Mouse (Mus musculus) frontal cortex, postnatal 25 days (tissue): ENCODE measurements around the gene Arfgef2.

Experiments used
- DNase-seq, 2 experiments: peaks; one replicate each; pipeline ENCODE4 v3.0.0; 2022; ENCODE audit warnings: low spot score in 2 of 2

Arfgef2 gene

DNA sequence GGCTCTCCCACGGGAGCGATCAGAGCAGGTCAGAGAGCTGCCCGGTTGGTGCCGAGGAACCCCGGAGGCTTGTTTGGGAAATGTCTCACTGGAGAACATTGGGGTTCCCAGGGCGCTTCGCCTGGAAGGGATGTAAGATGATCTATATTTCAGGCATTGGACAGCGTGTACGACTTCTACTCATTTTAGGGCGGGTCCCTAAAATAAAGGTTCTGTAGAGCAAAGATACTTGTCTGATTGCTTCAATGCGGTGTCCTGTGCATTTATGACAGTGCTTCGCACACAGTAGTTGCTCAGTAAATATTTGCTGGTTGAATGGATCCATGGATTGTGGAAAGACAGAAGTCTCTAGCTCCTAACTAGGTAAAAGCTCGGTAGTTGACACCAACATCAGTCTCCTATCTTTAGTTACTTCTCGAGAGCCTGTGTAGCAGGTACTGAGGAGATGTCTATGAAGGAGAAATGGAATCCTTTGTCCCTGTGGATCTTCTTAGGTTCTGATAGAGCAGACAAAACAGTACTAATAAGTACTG, 851 bp downstream of the Arfgef2 start:
- no peak for DNase-seq

DNA sequence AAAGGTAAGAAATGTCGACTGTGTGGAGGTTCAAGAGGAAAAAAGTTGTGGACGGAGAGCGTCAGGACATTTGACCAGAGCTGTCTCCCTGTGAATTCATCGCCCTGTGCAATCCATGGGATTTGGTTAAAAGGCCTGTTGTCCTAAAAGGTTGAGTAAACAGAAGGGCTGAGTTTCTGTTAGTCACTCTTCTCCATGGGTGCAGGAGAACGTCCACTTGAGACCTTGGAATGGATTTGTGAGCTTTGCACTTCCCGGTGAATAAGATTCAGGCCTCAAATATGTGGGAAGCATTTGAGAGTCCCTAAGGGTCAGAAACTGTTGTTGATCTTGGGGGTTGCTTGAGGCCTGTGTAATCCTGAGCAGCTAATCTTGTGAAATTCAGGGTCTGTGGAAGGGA, 1.4 kb downstream of the Arfgef2 start:
- DNase-seq = no peak

DNA sequence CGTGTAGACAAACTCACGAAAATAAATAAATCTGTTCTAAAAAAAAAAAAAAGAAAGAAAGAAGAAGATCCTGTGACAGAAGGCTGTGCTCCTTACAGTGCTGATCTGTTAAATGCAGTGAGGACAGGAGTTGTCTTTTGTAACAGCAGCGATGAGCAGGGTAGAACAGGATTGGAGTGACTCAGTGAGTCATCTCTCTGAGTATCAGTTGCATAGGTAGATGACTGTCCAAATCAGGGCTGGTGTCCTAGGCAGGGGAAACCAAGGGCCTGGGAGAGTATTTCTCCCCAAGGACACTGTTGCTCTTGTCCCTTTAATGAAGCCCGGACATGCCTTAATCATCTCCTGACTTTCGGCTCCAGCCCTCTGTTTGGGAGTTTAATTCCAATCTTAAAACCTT, 4.1 kb downstream of the Arfgef2 start:
- DNase-seq = no peak

DNA sequence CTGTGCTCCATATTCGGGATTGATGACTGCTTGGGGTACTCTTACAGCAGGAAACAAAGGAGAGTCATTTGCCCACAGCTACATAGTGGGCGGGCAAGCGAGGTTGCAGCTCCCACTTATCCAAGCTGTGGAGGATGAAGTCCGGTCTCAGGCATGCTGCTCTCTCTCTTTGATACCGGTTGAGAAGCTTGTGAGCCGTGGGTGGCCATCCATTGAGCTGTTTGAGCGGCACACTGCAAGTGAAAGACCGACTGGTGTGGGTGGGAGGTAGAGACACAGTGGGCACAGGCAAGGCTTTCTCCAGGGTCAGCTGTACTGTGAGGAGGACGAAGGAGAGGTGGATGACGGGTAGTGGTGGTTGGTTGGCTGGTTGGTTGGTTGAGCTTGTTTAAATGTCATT, 5.4 kb downstream of the Arfgef2 start:
- DNase-seq = no peak

DNA sequence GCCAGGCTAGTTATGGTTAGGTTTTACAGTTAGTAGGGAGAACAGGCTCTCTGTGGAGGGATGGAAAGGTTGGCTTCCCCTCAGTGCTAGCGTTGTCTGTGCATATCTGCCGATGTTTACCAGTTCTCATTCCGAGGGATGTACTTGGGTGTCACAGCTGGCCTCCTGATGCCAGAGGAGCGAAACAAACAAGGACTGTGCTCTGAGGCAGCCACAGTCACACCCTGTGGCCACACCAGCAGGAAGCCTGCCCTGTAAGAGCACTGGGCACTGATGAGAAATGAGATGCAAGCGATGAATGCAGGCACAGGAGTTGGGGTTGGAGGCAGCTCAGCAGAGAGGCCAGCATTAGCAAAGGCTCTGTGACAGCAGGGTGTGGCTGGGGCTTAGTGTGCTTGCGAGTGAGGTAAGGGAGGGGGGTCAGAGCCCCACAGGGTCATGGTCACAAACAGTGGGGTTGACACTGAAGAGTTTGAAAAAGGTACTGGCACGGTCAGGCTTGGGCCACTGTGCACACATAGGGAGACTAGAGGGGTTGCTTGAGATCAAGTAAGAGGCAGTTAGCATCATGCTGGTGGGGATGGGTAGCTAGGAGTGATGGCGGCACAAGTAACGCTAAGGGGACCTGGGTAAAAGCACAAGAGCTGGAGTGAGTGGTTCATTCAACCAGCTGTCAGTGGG, 13.2 kb downstream of the Arfgef2 start:
- DNase-seq = no peak

DNA sequence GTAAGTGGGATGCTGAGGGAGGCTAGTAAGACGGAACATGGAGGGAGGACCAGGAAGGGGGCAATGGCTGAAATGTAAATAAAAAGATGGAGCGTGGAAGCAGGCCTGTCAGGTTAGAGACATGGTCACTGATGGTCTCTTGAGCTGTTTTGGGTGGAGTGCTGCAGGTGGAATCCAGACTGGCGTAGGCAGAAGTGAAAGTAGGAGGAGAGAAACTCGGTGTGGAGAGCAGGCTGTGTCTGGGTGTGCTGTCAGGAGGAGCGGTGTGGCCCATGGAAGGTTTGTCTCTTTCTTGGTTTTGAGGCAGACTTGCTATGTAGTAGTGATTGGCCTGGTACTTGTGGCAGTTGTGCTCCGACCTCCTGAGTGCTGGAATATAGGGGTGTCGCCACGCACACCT, 14.5 kb downstream of the Arfgef2 start:
- DNase-seq = no peak

DNA sequence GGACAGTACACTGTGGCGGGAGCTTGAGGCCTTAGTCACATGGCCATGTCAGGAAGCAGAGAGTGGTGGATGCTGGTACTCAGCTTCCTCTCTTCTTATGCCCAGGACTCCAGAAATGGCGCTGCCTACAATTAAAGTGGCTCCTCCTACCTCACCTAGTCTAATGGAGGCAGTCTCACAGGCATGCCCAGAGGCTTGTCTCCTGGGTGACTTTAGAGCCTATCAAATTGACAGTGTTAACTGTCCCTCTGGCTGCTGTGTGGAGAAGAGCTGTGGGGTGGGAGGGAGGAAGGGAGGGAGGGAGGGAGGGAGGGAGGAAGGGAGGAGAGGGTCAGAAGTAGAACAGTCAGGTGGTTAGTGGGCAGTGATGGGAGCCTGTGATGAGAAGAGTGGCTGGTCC, 15.5 kb downstream of the Arfgef2 start:
- DNase-seq = no peak

DNA sequence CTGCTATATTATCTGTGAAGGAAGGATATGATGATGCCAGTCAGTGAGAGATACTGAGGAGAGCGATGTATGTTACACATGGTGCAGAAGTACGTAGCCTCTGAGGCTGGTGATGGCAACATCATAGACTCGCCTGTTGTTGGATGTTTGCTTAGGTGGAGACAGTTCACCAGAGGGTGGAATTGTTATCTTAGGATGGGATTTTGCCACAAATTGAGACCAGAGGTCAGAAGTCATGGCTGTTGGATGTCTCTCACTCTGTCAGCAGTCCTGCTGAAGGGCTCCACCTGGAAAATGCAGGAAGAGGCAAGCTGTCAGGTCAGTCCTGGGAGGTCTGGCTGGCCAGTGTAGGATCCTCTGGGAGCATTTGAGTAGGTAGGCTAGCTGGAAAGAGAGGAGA, 16.0 kb downstream of the Arfgef2 start:
- no peak for DNase-seq

DNA sequence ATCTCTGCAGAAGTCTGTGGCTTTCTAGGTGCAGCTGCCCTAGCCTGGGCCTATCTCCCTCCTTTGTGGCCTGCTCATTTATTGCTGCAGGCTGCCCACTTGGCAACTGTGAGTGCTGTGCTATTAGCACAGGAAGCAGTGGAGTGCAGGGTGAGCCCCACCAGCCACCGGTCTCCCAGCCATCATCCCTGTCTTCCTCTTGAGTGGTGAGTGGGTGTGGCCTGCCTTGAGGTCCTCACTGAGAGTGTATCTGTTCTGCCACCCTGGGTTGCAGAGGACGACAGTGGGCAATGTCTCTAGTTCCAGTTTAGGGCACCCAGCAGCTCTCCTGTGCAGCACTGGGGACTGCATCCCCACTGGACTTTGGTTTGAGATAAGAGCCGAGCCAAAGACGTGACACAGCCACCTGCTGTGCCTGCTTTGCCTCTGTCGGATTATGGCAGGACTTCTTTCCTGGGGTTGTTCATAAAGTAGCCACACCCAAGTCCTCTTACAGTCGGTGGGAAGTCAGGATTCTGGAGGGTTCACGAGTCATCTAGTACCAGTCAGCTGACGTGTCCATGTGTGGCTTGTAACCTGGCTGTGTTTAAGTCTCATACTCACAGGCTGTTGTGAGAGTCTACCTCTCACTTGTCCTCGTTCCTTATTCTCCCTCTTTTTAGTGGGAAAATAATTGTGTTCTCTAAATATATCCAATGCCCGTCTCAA, 16.9 kb downstream of the Arfgef2 start:
- DNase-seq = no peak

DNA sequence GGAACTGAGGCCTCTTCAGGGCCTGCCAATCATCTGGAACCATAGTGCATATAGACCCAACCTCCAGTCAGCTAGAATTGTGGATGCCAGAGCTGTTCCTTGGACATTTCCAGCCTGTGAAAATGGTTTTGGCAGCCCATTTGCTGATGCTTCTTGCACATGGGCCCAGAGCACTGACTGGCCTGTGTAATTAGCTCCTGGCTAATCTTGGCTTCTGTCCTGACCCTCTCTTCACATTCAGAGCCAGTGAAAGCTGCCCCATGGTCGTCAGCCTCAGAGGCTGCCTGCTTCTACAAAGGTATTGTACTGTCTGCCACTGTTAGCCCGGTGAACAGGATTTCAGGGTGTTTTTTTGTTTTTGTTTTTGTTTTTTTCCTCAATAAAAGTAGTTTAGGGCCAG, 17.5 kb downstream of the Arfgef2 start:
- no peak for DNase-seq

DNA sequence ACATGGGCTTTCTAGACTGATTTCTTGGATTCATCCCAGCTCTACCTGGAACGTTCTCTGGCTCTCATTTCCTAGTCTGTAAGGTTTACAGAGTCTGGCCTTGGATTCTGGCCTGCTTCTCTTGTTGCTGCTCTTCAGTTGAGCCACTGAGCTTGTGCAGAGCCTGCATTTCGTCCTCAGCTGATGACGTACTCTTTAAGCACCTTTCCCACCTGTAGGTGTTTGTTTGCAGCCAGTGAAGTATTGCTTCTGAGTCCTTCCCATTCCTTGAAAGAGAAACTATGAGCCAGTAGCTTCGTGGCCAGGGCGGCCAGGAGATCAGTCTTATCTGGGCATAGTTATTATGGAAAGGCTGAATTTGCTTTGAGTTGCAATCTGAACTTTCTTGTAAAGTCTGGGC, 19.0 kb downstream of the Arfgef2 start:
- DNase-seq = no peak

DNA sequence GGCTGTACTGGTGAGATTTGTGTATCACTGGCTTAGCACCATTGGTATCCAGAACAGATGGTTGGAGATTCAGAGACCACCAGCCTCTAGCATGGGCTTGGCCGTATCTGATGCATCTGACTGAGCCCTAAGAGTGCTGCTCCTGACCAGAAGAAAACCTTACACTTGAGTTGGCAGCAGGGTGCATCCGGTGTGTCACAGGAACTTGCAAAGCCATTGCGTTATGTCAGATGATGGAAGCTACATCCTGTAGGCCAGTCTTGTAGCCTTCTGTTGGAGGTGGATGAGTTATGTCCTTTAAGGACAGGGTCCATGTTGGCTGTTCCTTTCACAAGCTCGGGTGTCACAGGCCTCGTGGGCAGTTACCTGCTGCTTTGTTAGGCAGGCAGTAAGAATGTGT, 19.6 kb downstream of the Arfgef2 start:
- no peak for DNase-seq

DNA sequence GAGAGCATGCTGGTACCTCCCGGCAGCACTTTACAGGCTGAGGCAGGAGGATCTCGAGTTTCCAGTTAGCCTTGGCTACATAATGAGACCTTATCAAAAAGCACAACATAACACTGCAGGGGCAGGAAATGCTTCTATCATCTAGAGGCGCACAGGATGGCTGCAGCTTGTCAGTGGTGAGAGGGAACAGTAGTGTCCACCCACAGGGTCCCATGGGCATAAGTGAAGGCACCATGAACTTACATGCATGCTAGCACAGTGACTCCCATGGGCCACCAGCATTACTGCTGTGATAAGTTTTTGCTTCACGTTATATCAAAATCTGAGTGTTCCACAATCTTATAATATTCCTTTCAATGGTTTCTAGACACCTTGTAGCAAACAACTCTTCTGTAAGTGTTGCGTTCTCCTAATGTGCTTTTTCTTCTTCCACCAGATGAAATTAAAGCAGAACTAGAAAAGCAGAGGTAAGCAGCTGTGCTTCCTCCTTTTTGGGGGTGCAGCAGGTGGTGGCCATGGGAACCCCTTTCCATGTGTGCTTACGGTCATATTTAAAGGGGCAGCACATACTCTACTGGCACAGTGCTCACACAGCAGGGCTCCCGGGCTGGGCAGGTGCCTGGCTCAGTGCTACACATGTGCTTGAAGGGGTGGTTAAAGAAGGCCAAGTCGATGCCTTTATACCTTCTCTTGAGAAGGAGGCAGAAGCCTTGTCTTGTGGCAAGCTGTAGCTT, 21.3 kb downstream of the Arfgef2 start:
- no peak for DNase-seq

DNA sequence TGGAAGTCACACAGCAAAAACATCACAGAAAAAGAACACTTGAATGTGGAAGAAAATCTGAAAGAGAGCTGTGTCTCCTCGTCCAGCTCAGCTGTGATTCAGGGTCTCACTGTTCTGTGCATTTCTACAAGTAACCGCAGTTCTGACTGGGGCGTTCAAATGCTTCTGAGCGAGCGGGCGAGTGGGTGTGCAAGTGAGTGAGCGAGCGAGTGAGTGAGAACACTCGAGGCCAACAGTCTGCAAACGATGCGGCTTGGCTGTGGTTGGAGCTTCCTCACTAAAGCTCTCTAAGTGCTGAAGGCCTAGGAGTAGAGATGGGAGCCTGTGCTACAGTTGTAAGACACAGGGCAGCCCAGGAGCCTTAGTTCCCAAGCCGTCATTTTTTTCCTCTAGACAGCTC, 22.9 kb downstream of the Arfgef2 start:
- no peak for DNase-seq

DNA sequence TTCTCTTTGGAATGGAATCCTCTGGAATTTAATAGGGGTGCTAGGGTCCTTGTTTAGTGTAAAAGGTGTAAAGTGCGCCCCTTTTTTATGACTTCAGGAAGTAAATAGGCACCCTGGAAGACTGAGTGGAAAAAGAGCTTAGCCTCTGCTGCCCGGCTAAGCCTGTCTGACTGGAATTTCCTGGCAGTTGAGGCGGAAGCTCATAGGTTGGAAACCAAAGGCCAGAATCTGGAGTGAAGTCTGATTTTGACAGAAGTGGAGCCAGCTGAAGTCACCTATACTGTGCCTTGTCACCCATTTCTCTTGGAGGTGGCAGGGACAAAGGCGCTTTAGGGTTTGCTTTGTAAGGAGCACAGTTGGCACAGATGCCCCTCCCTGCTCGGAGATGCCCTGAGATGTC, 25.0 kb downstream of the Arfgef2 start:
- DNase-seq = no peak

DNA sequence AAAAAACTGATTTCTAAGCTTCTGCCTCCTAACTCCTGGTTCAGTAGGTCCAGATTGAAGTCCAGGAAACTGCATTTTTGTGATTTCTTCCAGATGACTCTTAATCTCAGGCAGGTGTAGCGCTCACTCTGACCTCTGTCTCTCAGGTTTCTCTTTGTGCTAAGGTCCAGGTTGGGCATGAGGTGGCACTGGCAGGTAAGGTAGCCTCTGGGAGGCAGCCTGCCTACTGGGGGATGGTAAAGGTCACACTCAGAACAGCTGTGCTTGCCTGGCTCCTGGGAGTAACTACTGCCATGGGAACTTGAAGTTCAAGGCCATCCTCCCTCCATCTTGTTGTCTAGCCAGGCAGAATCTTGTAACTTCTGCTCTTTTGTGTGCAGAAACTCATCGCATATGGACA, 28.7 kb downstream of the Arfgef2 start:
- no peak for DNase-seq

DNA sequence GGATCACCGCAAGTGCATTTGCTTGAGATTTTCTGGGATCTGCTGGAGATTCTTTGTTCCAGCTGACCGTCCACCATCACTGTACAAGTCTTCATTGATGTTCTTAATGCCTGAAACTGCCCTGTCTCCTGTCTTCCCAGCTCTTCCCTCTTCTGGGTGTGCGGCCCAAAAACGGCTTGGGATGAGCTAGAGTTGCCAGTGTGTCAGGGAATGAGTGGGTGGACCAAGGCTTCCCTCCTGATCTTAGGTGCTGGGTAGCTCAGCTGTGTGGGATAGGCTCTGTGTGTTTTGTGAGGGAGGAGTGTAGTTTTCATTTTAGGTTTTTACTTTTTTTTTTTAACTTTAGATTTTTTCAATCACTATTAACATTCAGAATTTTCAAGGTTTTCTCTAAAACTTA, 29.4 kb downstream of the Arfgef2 start:
- DNase-seq = no peak

DNA sequence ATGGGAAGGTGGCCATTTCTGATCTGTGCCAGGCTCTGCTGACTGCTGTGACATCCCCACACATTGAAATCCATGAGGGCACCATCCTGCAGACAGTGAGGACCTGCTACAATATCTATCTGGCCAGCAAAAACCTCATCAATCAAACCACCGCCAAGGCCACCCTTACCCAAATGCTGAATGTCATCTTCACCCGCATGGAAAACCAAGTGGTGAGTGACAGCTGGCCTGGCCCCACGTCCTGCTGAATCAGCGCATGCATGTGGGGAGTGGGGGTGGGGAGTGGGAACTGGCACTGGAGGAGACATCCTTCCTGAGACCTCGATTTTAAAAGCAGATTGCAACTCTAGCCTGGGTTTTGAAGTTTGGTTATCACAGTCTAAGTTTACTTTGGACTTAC, 30.2 kb downstream of the Arfgef2 start:
- no peak for DNase-seq

DNA sequence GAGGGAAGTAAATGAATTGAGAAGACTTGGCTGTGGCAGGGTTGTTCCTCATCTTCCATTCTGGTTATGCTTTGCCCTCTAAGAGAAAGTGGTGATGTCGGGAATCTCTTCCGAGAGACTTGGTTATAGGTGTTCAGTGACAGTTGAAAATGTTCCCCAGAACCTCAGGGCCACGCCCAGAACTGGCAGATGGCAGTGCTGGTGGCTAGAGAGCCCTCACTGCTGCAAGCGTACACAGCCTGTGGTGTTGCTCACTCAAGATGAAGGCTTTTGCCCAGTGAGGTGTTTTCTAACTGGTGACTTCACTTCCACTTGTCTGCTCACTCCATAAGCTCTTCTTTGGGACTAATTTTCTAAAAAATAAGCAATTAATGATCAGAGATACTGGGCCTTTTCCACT, 36.4 kb downstream of the Arfgef2 start:
- DNase-seq = no peak

DNA sequence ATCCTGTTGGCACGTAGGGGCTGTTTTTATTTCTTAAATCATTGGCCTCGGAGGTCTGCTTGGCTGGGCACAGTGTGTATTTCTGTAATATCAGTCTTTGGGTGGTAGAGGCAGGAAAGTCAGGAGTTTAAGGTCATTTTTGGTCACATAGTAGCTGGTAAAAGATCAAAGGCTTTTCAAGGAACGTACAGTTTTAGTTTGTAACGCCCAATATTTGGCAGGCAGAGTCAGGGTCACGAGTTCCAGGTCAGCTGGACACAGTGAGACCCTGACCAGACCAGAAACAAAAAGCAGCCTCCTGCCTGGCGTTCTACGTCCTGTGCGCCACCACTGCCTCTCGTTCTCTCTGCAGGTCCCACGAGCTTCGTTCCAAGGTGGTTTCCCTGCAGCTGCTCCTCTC, 45.3 kb downstream of the Arfgef2 start:
- DNase-seq = no peak

DNA sequence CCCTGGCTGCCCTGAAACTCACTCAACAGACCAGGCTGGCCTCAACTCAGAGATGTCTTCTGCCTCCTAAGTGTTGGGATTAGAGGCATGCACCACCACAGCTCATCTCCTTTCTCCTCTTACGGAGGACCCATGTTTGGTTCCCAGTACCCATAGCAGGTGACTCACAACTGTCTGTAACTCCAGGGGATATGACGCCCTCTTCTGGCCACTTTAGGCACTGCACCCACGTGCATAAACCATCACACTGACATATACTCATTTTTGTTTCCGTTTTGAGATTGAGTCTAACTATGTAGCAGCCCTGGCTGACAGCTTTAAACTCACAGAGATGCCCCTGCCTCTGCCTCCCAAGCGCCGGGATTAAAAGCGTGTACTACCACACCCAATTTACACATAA, 46.9 kb downstream of the Arfgef2 start:
- no peak for DNase-seq

DNA sequence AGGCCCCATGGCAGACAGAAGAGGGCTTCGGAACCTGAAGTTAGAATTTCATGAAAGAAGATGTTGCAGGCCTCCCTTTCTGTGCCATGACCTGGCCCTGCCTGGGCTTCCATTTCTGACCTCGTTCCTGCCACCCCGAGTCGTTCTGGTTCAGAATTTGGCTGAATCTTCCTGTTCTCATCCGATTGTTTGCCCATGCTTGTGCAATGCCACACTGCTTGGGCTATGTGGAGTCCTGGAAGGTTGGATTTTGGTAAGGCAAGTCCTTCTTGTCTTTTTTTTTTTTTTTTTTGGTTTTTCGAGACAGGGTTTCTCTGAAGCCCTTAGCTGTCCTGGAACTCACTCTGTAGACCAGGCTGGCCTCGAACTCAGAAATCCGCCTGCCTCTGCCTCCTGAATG, 50.4 kb downstream of the Arfgef2 start:
- no peak for DNase-seq

DNA sequence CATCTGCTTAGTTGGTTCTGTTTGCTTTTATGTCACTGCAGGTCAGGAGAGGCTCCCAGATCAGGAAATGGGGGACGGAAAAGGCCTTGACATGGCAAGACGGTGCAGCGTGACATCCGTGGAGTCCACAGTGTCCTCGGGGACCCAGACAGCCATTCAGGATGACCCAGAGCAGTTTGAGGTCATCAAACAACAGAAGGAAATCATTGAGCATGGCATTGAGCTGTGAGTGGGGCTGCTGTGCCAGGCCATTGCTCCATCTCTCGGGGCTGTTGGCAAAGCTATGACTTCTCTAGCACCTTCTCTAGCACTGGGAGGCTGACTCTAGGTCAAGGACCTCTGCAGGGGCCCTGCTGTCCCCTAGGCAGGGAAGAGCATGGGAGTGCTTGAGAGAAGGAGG, 51.0 kb downstream of the Arfgef2 start:
- no peak for DNase-seq
